Mouse (Mus musculus) thymus, adult 2 months (tissue): Measurements from ENCODE around the gene Utrn.

ENCODE experiments used
- CTCF ChIP-seq: fragments of 200-500 bp; IDR thresholded peaks from 2 replicates; pipeline ENCODE4 v1.5.1; 2012; ENCODE audit warnings: mild to moderate bottlenecking, control low read depth, low read length, moderate library complexity, borderline replicate concordance; ENCODE audit not compliant: control insufficient read depth, poor library complexity, insufficient read depth; ENCODE audit errors: extremely low read depth
- POLR2A ChIP-seq: fragments of 200-500 bp; IDR thresholded peaks from 2 replicates; pipeline ENCODE4 v1.6.1; 2012; ENCODE audit warnings: mild to moderate bottlenecking, low read length, control low read depth, moderate library complexity; ENCODE audit not compliant: control insufficient read depth, poor library complexity, insufficient read depth; ENCODE audit errors: extremely low read depth

DNA sequence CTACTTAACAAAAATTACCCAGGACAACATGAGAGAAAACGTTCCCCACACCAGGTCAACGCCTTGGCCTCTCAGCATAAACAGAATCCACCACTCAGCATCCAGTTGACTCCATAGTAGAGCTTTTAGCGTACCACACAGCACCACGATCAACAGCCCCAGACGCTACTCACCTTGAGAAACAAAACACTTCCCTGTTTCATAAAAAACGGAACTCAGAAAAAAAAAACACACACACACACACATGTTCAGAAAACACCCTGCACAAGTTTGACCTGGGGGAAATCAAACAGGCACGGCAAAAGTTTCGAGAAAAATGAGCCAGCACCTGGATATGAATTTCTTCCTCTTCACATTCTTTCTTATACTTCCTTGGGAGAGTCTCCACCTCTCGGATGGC, 125.4 kb downstream of the Utrn start:
- no peak for TF ChIP-seq CTCF
- TF ChIP-seq POLR2A: no peak
